Mouse (Mus musculus) heart, postnatal 0 days (tissue): ENCODE data around the gene Lmna.

Experiments
- CTCF ChIP-seq: IDR thresholded peaks from 2 replicates; pipeline ENCODE4 v1.5.1; 2016; ENCODE audit warnings: antibody characterized with exemption, control low read depth, low read depth
- EP300 ChIP-seq: IDR thresholded peaks from 2 replicates; pipeline ENCODE4 v1.6.1; 2016; ENCODE audit warnings: antibody characterized with exemption, low read depth

DNA sequence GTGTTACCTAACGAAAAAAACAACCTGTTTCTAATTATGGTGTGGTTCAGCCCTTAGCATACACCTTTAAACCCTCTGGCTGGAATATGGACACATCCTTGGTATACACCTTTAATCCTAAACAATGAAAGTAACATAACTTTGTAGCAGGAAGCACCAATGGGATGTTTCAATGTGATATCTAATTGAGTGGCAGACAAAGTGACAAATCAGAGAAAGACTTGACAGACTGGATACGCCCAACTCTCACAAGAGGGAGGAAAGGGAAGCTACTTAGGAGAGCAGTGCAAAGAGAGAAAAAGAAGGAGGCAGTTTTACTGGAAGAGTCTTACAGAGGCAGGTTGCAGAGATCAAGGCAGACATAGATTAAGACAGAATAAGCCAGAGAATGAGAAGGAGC, 40.3 kb downstream of the Lmna start:
- TF ChIP-seq EP300 (no peak), CTCF (no peak)
